Mouse (Mus musculus): ENCODE measurements around the gene Idh3a. TPM values are rescaled to one million over a fixed set of nuclear protein-coding genes. Genes with fewer than 3 reads are reported as not detected.

Gene Idh3a
- polyA plus RNA-seq (2014; fragmentation: Nextera tagmentation; extraction: Ambion mirVana) = 119 and 134 TPM in 2 replicates

- no peaks in the 10 kb centered on the region for H3K27me3 ChIP-seq (ENCODE audit: control insufficient read depth, insufficient read depth, low read length)
- DNase-seq (ENCODE audit: low spot score) (peak; percentile 98), ATAC-seq (replicated peaks; ENCODE audit: insufficient number of reproducible peaks, low FRiP score, low TSS enrichment, low read depth) (peak; percentile 97)
- peak within 1 kb of the TSS; percentile 81 for H3K4me2 ChIP-seq (ENCODE audit: low read depth, low read length)
- H3K4me3 ChIP-seq (ENCODE audit: low read depth, low read length) = peak within 1 kb of the TSS; percentile 72
- H3K9me3 ChIP-seq (replicated peaks; ENCODE audit: control insufficient read depth, low read length) = no peaks in the 10 kb centered on the region
- H3K27ac ChIP-seq (replicated peaks; ENCODE audit: low read depth, low read length) = no peak within 1 kb of the TSS
- no peaks in the 10 kb centered on the region for H3K4me1 ChIP-seq (ENCODE audit: control insufficient read depth, insufficient read depth, low read length)
- no peaks in the 10 kb centered on the region for H3K36me3 ChIP-seq (replicated peaks; ENCODE audit: control insufficient read depth, insufficient read depth, low read depth, low read length)
- under 1% methylated on average over 64 of the region's 73 CpGs for WGBS
- peak within 1 kb of the TSS; percentile 70 for H3K9ac ChIP-seq (replicated peaks; ENCODE audit: low read length)
Observed at GRCm38 (mm10) chr9:54586199-54587061, at the start of gene Idh3a. Idh3a (plus strand) TSS chr9:54586334.

GRCm38 (mm10) chr9:54537030-54537429 is 49.1 kb upstream of the Idh3a start:
- Histone ChIP-seq H3K4me1 (ENCODE audit: control insufficient read depth, insufficient read depth, low read length) (no peaks in the 10 kb centered on the region), H3K27me3 (ENCODE audit: control insufficient read depth, insufficient read depth, low read length) (no peaks in the 10 kb centered on the region), H3K9ac (replicated peaks; ENCODE audit: low read length) (no peak overlapping the region), H3K27ac (replicated peaks; ENCODE audit: low read depth, low read length) (no peak overlapping the region), H3K4me2 (ENCODE audit: low read depth, low read length) (no peak overlapping the region), H3K4me3 (ENCODE audit: low read depth, low read length) (no peak overlapping the region), H3K36me3 (replicated peaks; ENCODE audit: control insufficient read depth, insufficient read depth, low read depth, low read length) (no peaks in the 10 kb centered on the region), H3K9me3 (replicated peaks; ENCODE audit: control insufficient read depth, low read length) (no peaks in the 10 kb centered on the region)
- DNase-seq (ENCODE audit: low spot score) = no peak
- ATAC-seq (replicated peaks; ENCODE audit: insufficient number of reproducible peaks, low FRiP score, low TSS enrichment, low read depth) = no peak
- 58% methylated on average over 4 of the region's 4 CpGs for WGBS

GRCm38 (mm10) chr9:54537480-54537879 is 48.7 kb upstream of the Idh3a start:
- H3K4me1 ChIP-seq (ENCODE audit: control insufficient read depth, insufficient read depth, low read length) = no peaks in the 10 kb centered on the region
- no peak overlapping the region for H3K27ac ChIP-seq (replicated peaks; ENCODE audit: low read depth, low read length)
- no peaks in the 10 kb centered on the region for H3K27me3 ChIP-seq (ENCODE audit: control insufficient read depth, insufficient read depth, low read length)
- H3K4me2 ChIP-seq (ENCODE audit: low read depth, low read length) = no peak overlapping the region
- H3K36me3 ChIP-seq (replicated peaks; ENCODE audit: control insufficient read depth, insufficient read depth, low read depth, low read length) = no peaks in the 10 kb centered on the region
- H3K9ac ChIP-seq (replicated peaks; ENCODE audit: low read length) = no peak overlapping the region
- no peak overlapping the region for H3K4me3 ChIP-seq (ENCODE audit: low read depth, low read length)
- no peak for DNase-seq (ENCODE audit: low spot score)
- 82% methylated on average over 3 of the region's 3 CpGs for WGBS
- no peaks in the 10 kb centered on the region for H3K9me3 ChIP-seq (replicated peaks; ENCODE audit: control insufficient read depth, low read length)
- ATAC-seq (replicated peaks; ENCODE audit: insufficient number of reproducible peaks, low FRiP score, low TSS enrichment, low read depth) = no peak

- WGBS = 93% methylated on average over 3 of the region's 3 CpGs
- no peak for ATAC-seq (replicated peaks; ENCODE audit: insufficient number of reproducible peaks, low FRiP score, low TSS enrichment, low read depth)
Observed at GRCm38 (mm10) chr9:54538244-54538643, 47.9 kb upstream of the Idh3a start.

GRCm38 (mm10) chr9:54538684-54539083 is 47.5 kb upstream of the Idh3a start, which contains the start of gene Sh2d7:
Sh2d7 (plus strand) TSS chr9:54538984.
- H3K9ac ChIP-seq (replicated peaks; ENCODE audit: low read length) = no peak within 1 kb of the TSS
- no peaks in the 10 kb centered on the region for H3K36me3 ChIP-seq (replicated peaks; ENCODE audit: control insufficient read depth, insufficient read depth, low read depth, low read length)
- H3K27ac ChIP-seq (replicated peaks; ENCODE audit: low read depth, low read length) = no peak within 1 kb of the TSS
- WGBS = 92% methylated on average over 14 of the region's 14 CpGs
- no peak for DNase-seq (ENCODE audit: low spot score)
- H3K4me1 ChIP-seq (ENCODE audit: control insufficient read depth, insufficient read depth, low read length) = no peaks in the 10 kb centered on the region
- no peak within 1 kb of the TSS for H3K4me2 ChIP-seq (ENCODE audit: low read depth, low read length)
- H3K27me3 ChIP-seq (ENCODE audit: control insufficient read depth, insufficient read depth, low read length) = no peaks in the 10 kb centered on the region
- no peaks in the 10 kb centered on the region for H3K9me3 ChIP-seq (replicated peaks; ENCODE audit: control insufficient read depth, low read length)
- H3K4me3 ChIP-seq (ENCODE audit: low read depth, low read length) = no peak within 1 kb of the TSS
- no peak for ATAC-seq (replicated peaks; ENCODE audit: insufficient number of reproducible peaks, low FRiP score, low TSS enrichment, low read depth)

More at GRCm38 (mm10) chr9:54538244-54538643, 47.9 kb upstream of the Idh3a start:
- H3K9me3 ChIP-seq (replicated peaks; ENCODE audit: control insufficient read depth, low read length) = no peaks in the 10 kb centered on the region
- H3K27ac ChIP-seq (replicated peaks; ENCODE audit: low read depth, low read length) = no peak overlapping the region
- H3K27me3 ChIP-seq (ENCODE audit: control insufficient read depth, insufficient read depth, low read length) = no peaks in the 10 kb centered on the region
- H3K36me3 ChIP-seq (replicated peaks; ENCODE audit: control insufficient read depth, insufficient read depth, low read depth, low read length) = no peaks in the 10 kb centered on the region
- no peak overlapping the region for H3K4me2 ChIP-seq (ENCODE audit: low read depth, low read length)
- no peak for DNase-seq (ENCODE audit: low spot score)
- H3K4me1 ChIP-seq (ENCODE audit: control insufficient read depth, insufficient read depth, low read length) = no peaks in the 10 kb centered on the region
- no peak overlapping the region for H3K4me3 ChIP-seq (ENCODE audit: low read depth, low read length)
- H3K9ac ChIP-seq (replicated peaks; ENCODE audit: low read length) = no peak overlapping the region

GRCm38 (mm10) chr9:54540801-54541200 is 45.3 kb upstream of the Idh3a start:
- H3K9ac ChIP-seq (replicated peaks; ENCODE audit: low read length) = no peak overlapping the region
- H3K36me3 ChIP-seq (replicated peaks; ENCODE audit: control insufficient read depth, insufficient read depth, low read depth, low read length) = no peaks in the 10 kb centered on the region
- H3K4me1 ChIP-seq (ENCODE audit: control insufficient read depth, insufficient read depth, low read length) = no peaks in the 10 kb centered on the region
- no peaks in the 10 kb centered on the region for H3K9me3 ChIP-seq (replicated peaks; ENCODE audit: control insufficient read depth, low read length)
- DNase-seq (ENCODE audit: low spot score) (no peak), ATAC-seq (replicated peaks; ENCODE audit: insufficient number of reproducible peaks, low FRiP score, low TSS enrichment, low read depth) (no peak)
- H3K4me2 ChIP-seq (ENCODE audit: low read depth, low read length) = no peak overlapping the region
- 80% methylated on average over 5 of the region's 5 CpGs for WGBS
- no peak overlapping the region for H3K27ac ChIP-seq (replicated peaks; ENCODE audit: low read depth, low read length)
- H3K27me3 ChIP-seq (ENCODE audit: control insufficient read depth, insufficient read depth, low read length) = no peaks in the 10 kb centered on the region
- H3K4me3 ChIP-seq (ENCODE audit: low read depth, low read length) = no peak overlapping the region

- H3K27ac ChIP-seq (replicated peaks; ENCODE audit: low read depth, low read length) = no peak overlapping the region
- no peaks in the 10 kb centered on the region for H3K27me3 ChIP-seq (ENCODE audit: control insufficient read depth, insufficient read depth, low read length)
- no peaks in the 10 kb centered on the region for H3K4me1 ChIP-seq (ENCODE audit: control insufficient read depth, insufficient read depth, low read length)
- no peaks in the 10 kb centered on the region for H3K9me3 ChIP-seq (replicated peaks; ENCODE audit: control insufficient read depth, low read length)
- WGBS = 76% methylated on average over 9 of the region's 9 CpGs
- no peak for DNase-seq (ENCODE audit: low spot score)
- H3K4me2 ChIP-seq (ENCODE audit: low read depth, low read length) = no peak overlapping the region
- H3K9ac ChIP-seq (replicated peaks; ENCODE audit: low read length) = no peak overlapping the region
- no peak overlapping the region for H3K4me3 ChIP-seq (ENCODE audit: low read depth, low read length)
- ATAC-seq (replicated peaks; ENCODE audit: insufficient number of reproducible peaks, low FRiP score, low TSS enrichment, low read depth) = no peak
- no peaks in the 10 kb centered on the region for H3K36me3 ChIP-seq (replicated peaks; ENCODE audit: control insufficient read depth, insufficient read depth, low read depth, low read length)
Observed at GRCm38 (mm10) chr9:54544212-54544953, 41.8 kb upstream of the Idh3a start.

GRCm38 (mm10) chr9:54544954-54545315 is 41.2 kb upstream of the Idh3a start:
- Histone ChIP-seq H3K4me3 (ENCODE audit: low read depth, low read length) (no peak overlapping the region), H3K4me2 (ENCODE audit: low read depth, low read length) (no peak overlapping the region), H3K27me3 (ENCODE audit: control insufficient read depth, insufficient read depth, low read length) (no peaks in the 10 kb centered on the region)

More at GRCm38 (mm10) chr9:54544954-54545315, 41.2 kb upstream of the Idh3a start:
- no peak overlapping the region for H3K27ac ChIP-seq (replicated peaks; ENCODE audit: low read depth, low read length)
- no peak overlapping the region for H3K9ac ChIP-seq (replicated peaks; ENCODE audit: low read length)
- no peaks in the 10 kb centered on the region for H3K4me1 ChIP-seq (ENCODE audit: control insufficient read depth, insufficient read depth, low read length)
- no peaks in the 10 kb centered on the region for H3K9me3 ChIP-seq (replicated peaks; ENCODE audit: control insufficient read depth, low read length)
- 87% methylated on average over 4 of the region's 4 CpGs for WGBS
- DNase-seq (ENCODE audit: low spot score) (no peak), ATAC-seq (replicated peaks; ENCODE audit: insufficient number of reproducible peaks, low FRiP score, low TSS enrichment, low read depth) (no peak)
- H3K36me3 ChIP-seq (replicated peaks; ENCODE audit: control insufficient read depth, insufficient read depth, low read depth, low read length) = no peaks in the 10 kb centered on the region
